Comparison of ENCODE assay signal across 8 mouse cellular contexts in genomic region chr15:85583504-85583903, GRCm38 (mm10). TPM values are rescaled to one million over a fixed set of nuclear protein-coding genes. Genes with fewer than 3 reads are reported as not detected.
DNase-seq lines count a peak whose midpoint lies in the region; ATAC-seq lines count a peak whose summit lies in the region.

No protein-coding gene starts in this region.

- H3K27ac ChIP-seq in intestine, embryonic 16.5 days (ENCODE audit: low read length) = no peak overlapping the region
- no peak overlapping the region for H3K27ac ChIP-seq in limb, embryonic 13.5 days

- peak; percentile 45 to 79 for DNase-seq in urinary bladder, postnatal 4 days (ENCODE audit: low spot score in 2 of 2)
- DNase-seq in urinary bladder, adult 18-20 months (ENCODE audit: low spot score in 2 of 2) = no peak
- peak; percentile 90 for DNase-seq in cerebellum, postnatal 10 days
- peak; percentile 67 for DNase-seq in naive thymus-derived CD4-positive, alpha-beta T cell, adult 2 months (ENCODE audit: low read depth)
- peak; percentile 50 for DNase-seq in testis, postnatal 14 days (ENCODE audit: low spot score)

- H3K36me3 ChIP-seq in intestine, embryonic 16.5 days (ENCODE audit: control insufficient read depth, insufficient read depth, low read length) = no peaks in the 10 kb centered on the region
- H3K36me3 ChIP-seq in limb, embryonic 13.5 days = no peaks in the 10 kb centered on the region

- H3K9ac ChIP-seq in intestine, embryonic 16.5 days (ENCODE audit: low read depth, low read length) = no peak overlapping the region
- no peak overlapping the region for H3K9ac ChIP-seq in limb, embryonic 13.5 days

- no peaks in the 10 kb centered on the region for H3K9me3 ChIP-seq in intestine, embryonic 16.5 days (ENCODE audit: control insufficient read depth, low read length)
- no peaks in the 10 kb centered on the region for H3K9me3 ChIP-seq in limb, embryonic 13.5 days

- peaks cover 19% of the 10 kb centered on the region for H3K4me1 ChIP-seq in intestine, embryonic 16.5 days (ENCODE audit: control insufficient read depth, insufficient read depth, low read length)
- H3K4me1 ChIP-seq in limb, embryonic 13.5 days = peaks cover 23% of the 10 kb centered on the region

- no peak overlapping the region for H3K4me3 ChIP-seq in intestine, embryonic 16.5 days (ENCODE audit: low read length)
- H3K4me3 ChIP-seq in limb, embryonic 13.5 days = no peak overlapping the region

- WGBS in intestine, embryonic 16.5 days = 6% methylated on average over 11 of the region's 11 CpGs
- WGBS in limb, embryonic 13.5 days = 4% methylated on average over 11 of the region's 11 CpGs

- ATAC-seq in frontal cortex, adult (ENCODE audit: low TSS enrichment) = peak; percentile 69; the same call in 1 of the 2 replicates
- ATAC-seq in intestine, embryonic 16.5 days = peak; percentile 77
- ATAC-seq in limb, embryonic 13.5 days (ENCODE audit: low FRiP score, low read depth) = peak; percentile 71

- H3K27me3 ChIP-seq in intestine, embryonic 16.5 days (replicated peaks; ENCODE audit: control insufficient read depth, insufficient read depth, low read length) = peaks cover 56% of the 10 kb centered on the region
- peaks cover 91% of the 10 kb centered on the region for H3K27me3 ChIP-seq in limb, embryonic 13.5 days

- no peak overlapping the region for H3K4me2 ChIP-seq in intestine, embryonic 16.5 days (ENCODE audit: low read depth, low read length)
- no peak overlapping the region for H3K4me2 ChIP-seq in limb, embryonic 13.5 days (replicated peaks)

RNA-seq across cellular contexts. Expression of gene Wnt7b, which starts 1.2 kb away (rescaled TPM):
- 0.66 and 0.71 TPM in 2 replicates for polyA plus RNA-seq in intestine, embryonic 16.5 days (2015; fragmentation: Nextera tagmentation; extraction: Ambion mirVana)
- 29.1 and 34.9 TPM in 2 replicates for polyA plus RNA-seq in limb, embryonic 13.5 days (2015; fragmentation: Nextera tagmentation; extraction: Ambion mirVana)

Comparison
In these comparisons a context has a peak if more than half of its experiments do, and no peak if none do; other contexts are left out.
1. DNase-seq: peak in urinary bladder, postnatal 4 days (2 of 2), cerebellum, postnatal 10 days (2 of 2), naive thymus-derived CD4-positive, alpha-beta T cell, adult 2 months (single experiment) and testis, postnatal 14 days (single experiment); none in urinary bladder, adult 18-20 months (0 of 2).
2. RNA of gene Wnt7b, which starts 1.2 kb away (polyA plus RNA-seq): 29.1 to 34.9 TPM in limb, embryonic 13.5 days; 0.66 to 0.71 TPM in intestine, embryonic 16.5 days; every median in the first group is over 10 times any median in the second.
3. Peak in every context shown above with its lines, with median percentiles within 50 percentile points of each other: ATAC-seq.